Mouse (Mus musculus) kidney, adult 18-20 months (tissue): Measurements from ENCODE around the gene E130308A19Rik.
A peak's percentile ranks its signal among the peaks of the same experiment; 100 is the strongest.
"Not testable (repeated sequence)": the region's sequence is repeated elsewhere in the genome, so short reads cannot be mapped to it uniquely, and the experiment has no call there.

Experiments used
- DNase-seq: peaks from one replicate; pipeline ENCODE4 v3.0.0; 2021

Gene E130308A19Rik

GRCm38 (mm10) chr4:59793626-59794025 lies 167.6 kb downstream of the E130308A19Rik start:
- DNase-seq: not testable (repeated sequence)

GRCm38 (mm10) chr4:59794116-59794515 lies 168.1 kb downstream of the E130308A19Rik start:
- DNase-seq: no peak

GRCm38 (mm10) chr4:59795788-59796455 lies 169.9 kb downstream of the E130308A19Rik start:
- DNase-seq: no peak

GRCm38 (mm10) chr4:59800181-59800580 lies 174.2 kb downstream of the E130308A19Rik start:
- DNase-seq: no peak

- DNase-seq: no peak
Observed at GRCm38 (mm10) chr4:59801489-59801888, 175.5 kb downstream of the E130308A19Rik start, which contains the start of gene Inip. Inip (minus strand) TSS chr4:59801589.

- no peak for DNase-seq
Observed at GRCm38 (mm10) chr4:59802107-59802506, 176.1 kb downstream of the E130308A19Rik start.

- DNase-seq: no peak
Observed at GRCm38 (mm10) chr4:59802792-59803191, 176.8 kb downstream of the E130308A19Rik start.

GRCm38 (mm10) chr4:59803358-59803757 lies 177.3 kb downstream of the E130308A19Rik start:
- DNase-seq: no peak

GRCm38 (mm10) chr4:59804754-59805153 lies 178.7 kb downstream of the E130308A19Rik start:
- DNase-seq: no peak

- DNase-seq: peak; percentile 92
Observed at GRCm38 (mm10) chr4:59805181-59805967, 179.4 kb downstream of the E130308A19Rik start, which contains the start of gene Snx30. Snx30 (plus strand) TSS chr4:59805840.

- peak; percentile 67 for DNase-seq
Observed at GRCm38 (mm10) chr4:59805968-59806878, 180.2 kb downstream of the E130308A19Rik start.

- no peak for DNase-seq
Observed at GRCm38 (mm10) chr4:59806879-59807195, 180.8 kb downstream of the E130308A19Rik start.

GRCm38 (mm10) chr4:59807521-59807920 lies 181.5 kb downstream of the E130308A19Rik start:
- DNase-seq: no peak

- no peak for DNase-seq
Observed at GRCm38 (mm10) chr4:59808396-59808795, 182.4 kb downstream of the E130308A19Rik start.
